Mouse (Mus musculus) cerebellum, adult 8-10 months (tissue): Measurements from ENCODE around the gene Chd6.
"Not testable (repeated sequence)": the region's sequence is repeated elsewhere in the genome, so short reads cannot be mapped to it uniquely, and the experiment has no call there.

Source experiments
- DNase-seq: peaks from one replicate; pipeline ENCODE4 v3.0.0; 2022

Gene Chd6

GRCm38 (mm10) chr2:160981791-160982190 lies 127.1 kb downstream of the Chd6 start:
- DNase-seq = no peak

DNA sequence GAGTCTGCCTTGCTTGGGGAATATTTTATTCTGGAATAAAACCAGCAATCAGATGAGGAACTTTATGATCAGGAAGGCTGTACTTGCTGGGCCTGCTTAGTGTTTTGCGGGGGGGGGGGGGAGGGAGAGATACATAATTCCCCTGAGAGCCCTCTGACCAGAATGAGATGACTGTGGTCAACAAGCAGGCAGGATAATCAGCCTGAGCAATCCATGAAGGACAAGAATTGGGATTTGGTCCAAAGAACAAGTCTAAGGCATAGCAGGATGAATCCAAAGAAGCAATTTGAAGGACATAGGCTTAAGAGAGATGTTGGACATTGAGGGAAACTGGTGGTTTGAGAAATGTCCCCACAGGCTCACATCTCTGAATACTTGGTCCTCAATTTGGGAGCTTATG lies 130.2 kb downstream of the Chd6 start:
- DNase-seq = no peak

DNA sequence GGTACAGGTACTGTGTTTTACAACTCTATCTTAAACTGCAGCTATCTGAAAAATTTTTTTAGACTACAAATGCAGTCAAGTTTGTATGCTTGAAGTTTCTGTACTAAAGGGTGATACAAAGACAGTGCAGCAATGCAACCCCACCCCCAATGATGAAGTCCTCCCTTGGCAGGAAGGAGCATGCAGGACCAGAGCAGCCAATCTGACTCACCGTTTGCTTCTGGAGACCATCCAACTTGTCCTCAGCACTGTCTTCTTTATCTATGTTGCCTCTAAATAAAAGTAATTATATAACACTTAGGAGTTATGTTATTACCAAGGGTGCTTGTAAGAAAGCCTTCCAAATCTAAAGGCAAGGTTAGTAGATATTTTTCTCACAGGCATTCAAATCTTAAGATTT lies 131.6 kb downstream of the Chd6 start:
- peak; percentile 21 for DNase-seq

GRCm38 (mm10) chr2:160973648-160974215 lies 135.1 kb downstream of the Chd6 start:
- no peak for DNase-seq

DNA sequence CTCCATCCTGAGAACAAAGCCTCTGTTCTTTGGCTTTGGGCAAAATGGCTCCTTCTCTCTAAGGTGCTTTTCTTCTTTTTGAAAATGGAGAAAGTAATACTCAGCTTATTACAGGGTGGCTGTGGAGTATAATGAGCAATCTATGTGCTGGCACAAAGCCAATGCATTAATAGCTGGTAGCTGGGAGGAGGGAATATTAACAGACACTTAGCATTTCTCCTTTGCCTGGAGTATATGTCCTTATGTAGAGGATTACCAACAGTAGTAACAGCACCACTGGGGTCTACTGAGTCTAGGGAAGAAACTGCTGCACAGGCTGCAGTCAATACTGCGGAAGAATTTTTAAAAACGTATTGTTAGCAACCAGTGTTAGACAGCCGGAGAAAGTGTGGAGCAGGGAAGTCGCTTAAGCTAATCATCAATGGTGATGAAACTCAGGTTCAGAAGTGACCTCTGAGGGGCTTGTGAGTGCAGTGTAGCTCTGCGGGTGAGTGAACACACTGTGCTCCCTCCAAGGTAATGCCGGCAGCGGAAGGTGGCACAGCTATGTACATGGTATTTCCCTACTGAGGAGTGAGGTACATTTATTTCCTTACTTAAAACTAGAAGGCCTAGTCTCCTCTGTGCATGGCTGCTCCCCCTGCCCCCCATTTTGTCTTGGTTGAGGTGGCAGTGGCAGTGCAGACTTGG lies 136.6 kb downstream of the Chd6 start:
- no peak for DNase-seq

- no peak for DNase-seq
Measured at GRCm38 (mm10) chr2:160962149-160962548, 146.7 kb downstream of the Chd6 start.

DNA sequence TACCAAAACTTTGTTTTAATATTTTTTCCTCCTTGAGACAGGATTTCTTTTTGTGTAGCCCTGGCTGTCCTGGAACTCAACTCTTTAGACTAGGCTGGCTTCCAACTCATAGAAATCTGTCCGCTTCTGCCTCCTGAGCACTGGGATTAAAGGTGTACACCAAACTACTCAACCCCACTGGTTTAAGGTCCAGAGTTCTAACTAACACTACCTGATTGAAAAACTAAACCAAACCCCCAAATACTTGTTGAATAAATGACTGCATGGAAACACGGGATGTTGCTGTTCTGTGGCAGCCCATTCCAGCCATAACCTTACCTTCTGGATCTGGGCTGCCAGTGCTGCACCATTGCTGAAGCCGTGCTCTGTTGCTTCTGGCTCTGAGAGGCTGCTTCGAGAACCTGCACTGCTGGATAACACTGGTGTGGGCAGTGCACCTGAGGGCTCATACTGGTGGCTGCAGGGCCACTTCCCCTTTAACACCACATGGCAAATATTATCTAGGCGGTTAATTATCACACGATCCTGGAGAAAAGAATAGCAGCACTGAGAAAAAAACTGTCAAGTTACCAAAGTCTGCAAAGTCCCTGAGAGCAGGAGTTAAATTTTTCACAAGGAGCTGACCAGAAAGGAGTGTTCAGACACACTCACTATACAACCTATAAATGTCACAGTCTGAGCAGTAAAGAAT lies 147.8 kb downstream of the Chd6 start:
- DNase-seq = no peak

DNA sequence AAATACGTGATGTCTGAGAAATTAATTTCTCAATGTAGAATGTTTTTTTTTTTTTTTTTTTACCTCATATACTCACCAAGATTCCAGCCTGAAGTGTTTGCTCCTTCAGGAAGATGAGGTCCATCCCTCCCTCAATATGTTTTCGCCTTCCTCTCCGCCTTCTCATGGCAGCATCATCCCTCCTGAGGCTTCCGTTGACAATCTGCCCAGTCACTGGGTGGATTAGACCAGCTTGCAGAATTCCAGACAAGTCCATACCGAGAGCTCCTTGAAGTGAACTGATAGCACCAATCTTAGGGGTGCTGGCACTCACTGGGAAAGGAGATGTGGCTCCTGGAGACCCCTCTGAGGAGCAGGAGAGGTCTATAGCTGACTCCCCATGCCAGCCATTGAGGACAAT lies 149.0 kb downstream of the Chd6 start:
- DNase-seq = no peak

- no peak for DNase-seq
Measured at GRCm38 (mm10) chr2:160958737-160959136, 150.1 kb downstream of the Chd6 start.

GRCm38 (mm10) chr2:160957801-160958200 lies 151.1 kb downstream of the Chd6 start:
- DNase-seq = not testable (repeated sequence)

DNA sequence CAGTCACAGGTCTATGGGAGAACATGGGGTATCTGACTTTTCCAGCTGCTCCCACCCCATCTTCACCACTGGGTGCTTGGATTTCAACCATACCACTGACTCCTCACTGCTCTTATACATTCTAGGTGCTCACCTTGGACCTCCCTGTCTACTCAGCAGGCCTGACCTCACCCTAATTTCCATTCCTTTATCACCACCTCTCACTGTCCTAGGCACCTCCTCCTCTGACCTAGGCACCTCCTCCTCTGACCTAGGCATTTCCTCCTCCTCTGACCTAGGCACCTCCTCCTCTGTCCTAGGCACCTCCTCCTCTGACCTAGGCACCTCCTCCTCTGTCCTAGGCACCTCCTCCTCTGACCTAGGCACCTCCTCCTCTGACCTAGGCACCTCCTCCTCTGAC lies 151.6 kb downstream of the Chd6 start:
- not testable (repeated sequence) for DNase-seq

DNA sequence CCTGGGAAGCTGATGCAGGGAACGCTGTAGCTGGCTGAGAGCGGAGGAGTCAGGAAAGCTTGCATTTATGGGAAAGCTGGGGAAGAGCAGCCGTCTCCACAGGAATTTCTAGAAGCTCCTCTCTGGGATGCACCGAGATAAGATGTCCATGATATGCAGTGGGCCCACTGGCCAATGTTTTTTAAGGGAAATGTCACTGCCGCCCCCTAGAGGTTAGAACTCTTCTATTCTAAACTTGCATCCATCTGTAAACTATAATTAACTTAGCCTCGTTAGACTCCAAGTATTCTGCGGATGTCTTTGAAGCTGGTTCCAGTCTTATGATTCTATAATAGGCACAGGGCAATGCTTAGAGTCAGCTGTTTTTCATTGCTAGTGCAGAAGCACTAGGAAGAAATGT lies 153.5 kb downstream of the Chd6 start:
- peak; percentile 42 for DNase-seq

DNA sequence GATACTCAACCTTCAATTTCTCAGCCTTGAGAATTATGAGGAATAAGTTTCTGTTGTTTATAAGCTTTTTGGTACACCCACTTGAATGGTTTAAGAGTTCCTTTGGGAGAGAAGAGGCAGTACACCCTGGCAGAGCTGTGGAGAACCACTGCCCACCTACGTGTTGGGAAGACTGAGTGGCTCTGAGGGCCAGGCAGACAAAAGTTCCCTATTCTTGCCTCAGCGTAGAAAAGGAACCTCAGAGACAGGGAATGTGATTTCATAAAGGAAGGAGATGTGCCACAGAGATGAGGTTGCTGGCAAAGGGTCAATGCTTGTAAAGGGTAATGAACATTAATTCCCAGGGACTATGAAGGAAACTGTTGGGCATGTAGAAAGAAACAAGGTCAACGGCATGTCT lies 154.3 kb downstream of the Chd6 start:
- no peak for DNase-seq

DNA sequence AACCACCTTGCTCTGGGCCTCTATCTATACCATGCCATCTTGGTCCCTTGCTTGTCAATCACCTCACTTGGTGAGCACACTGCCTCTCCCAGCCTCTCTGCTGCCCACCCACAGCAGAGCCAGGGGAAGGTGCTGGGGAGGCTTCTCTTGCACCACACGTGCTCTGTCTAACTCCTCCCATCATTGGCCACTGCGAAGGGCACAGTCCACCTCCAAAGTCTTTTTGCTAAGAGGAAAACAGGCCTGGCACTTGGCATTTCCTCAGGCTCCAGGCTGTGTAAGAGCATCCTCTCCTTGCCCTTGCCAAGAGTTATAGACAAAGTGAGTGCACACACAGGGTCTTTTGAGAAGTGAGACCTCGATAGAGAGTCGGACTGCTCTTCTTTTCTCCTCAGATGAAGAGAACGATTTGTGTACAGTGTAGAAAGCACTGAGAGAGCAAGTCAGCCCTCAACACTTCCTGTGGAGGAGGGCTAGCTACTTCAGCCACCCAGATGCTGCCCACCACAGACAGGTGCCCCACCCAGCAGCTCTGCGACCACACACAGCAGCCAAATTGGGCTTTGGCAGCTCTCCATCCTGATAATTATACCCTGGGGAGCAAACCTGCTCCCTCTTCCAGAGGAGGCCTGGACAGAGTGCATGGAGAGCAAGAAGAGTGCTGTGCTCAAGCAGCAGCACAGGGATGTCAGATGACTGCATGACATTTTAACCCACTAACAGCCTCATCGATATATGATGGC lies 155.6 kb downstream of the Chd6 start:
- no peak for DNase-seq

- DNase-seq = no peak
Measured at GRCm38 (mm10) chr2:160951595-160951994, 157.3 kb downstream of the Chd6 start.

GRCm38 (mm10) chr2:160942443-160942842 lies 166.4 kb downstream of the Chd6 start:
- no peak for DNase-seq

DNA sequence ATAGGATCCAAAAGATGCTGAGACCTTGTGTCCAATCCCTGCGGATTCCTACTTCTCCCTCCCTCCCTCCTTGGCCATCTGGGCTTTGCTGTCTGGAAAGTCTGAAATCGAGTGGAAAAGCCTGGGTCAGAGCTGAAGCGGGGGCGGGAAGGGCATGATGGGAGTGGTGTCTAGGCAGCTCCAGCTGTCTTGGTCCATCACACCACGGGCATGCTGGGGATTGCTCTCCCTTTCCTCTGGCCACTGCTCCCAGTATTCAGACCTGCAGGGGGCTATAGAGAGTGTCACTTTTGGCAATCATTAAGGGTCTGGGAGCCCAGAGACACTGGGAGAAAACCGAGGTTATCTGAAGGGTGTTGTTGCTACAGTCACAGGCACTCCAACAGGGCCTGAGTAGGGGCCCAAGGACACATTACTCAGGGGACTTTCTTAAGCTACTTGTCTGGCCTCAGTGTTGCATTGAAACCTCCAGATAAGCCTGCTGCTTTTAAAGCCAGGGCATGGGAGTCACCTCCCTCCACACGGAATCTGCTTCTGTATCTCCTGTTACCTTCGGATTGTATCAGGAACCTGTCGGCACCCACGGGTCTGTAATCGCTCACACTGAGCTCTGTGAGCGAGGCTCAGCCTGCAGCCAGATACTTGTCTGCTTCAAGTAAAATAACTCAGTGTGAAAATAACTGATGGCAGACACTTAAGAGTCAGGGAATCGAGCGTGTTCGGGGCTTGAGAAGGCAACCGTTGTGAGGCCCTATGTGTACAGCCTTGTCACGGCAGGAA lies 167.8 kb downstream of the Chd6 start:
- DNase-seq = no peak

- no peak for DNase-seq
Measured at GRCm38 (mm10) chr2:160934451-160934850, 174.4 kb downstream of the Chd6 start.

- DNase-seq = no peak
Measured at GRCm38 (mm10) chr2:160933890-160934289, 175.0 kb downstream of the Chd6 start.

- no peak for DNase-seq
Measured at GRCm38 (mm10) chr2:160932981-160933380, 175.9 kb downstream of the Chd6 start.

GRCm38 (mm10) chr2:160932325-160932724 lies 176.6 kb downstream of the Chd6 start:
- no peak for DNase-seq

- DNase-seq = no peak
Measured at GRCm38 (mm10) chr2:160931378-160931777, 177.5 kb downstream of the Chd6 start.

- DNase-seq = no peak
Measured at GRCm38 (mm10) chr2:160925203-160925602, 183.7 kb downstream of the Chd6 start.
